Mouse (Mus musculus) forebrain, postnatal 0 days (tissue): ENCODE data around the gene Pam16. TPM values are rescaled to one million over a fixed set of nuclear protein-coding genes. Genes with fewer than 3 reads are reported as not detected.

ENCODE experiments used
- ATAC-seq: fragments of 200-750 bp; cut with Nextera tagmentation; 2 replicates; pipeline ENCODE4 v1.8.0; 2017; ENCODE audit warnings: mild to moderate bottlenecking, moderate library complexity
- DNase-seq: peaks from one replicate; pipeline ENCODE4 v3.0.0-alpha.2; 2015
- H3K27ac ChIP-seq: fragments of 300-500 bp; sonication (generic); 2 replicates; pipeline ENCODE4 v1.5.1; 2014; ENCODE audit warnings: low read depth, mild to moderate bottlenecking, antibody characterized with exemption, low read length, moderate library complexity, mixed read lengths
- H3K27me3 ChIP-seq: fragments of 300-500 bp; sonication (generic); 2 replicates; pipeline ENCODE4 v1.6.1; 2014; ENCODE audit warnings: mild to moderate bottlenecking, low read length, mixed read lengths; ENCODE audit not compliant: insufficient read depth
- H3K36me3 ChIP-seq: fragments of 300-500 bp; sonication (generic); 2 replicates; pipeline ENCODE4 v1.6.1; 2014; ENCODE audit warnings: mild to moderate bottlenecking, moderate library complexity; ENCODE audit not compliant: insufficient read depth
- H3K4me1 ChIP-seq: fragments of 300-500 bp; sonication (generic); 2 replicates; pipeline ENCODE4 v1.6.1; 2014; ENCODE audit warnings: antibody characterized with exemption; ENCODE audit not compliant: insufficient read depth
- H3K4me2 ChIP-seq: fragments of 300-500 bp; sonication (generic); 2 replicates; pipeline ENCODE4 v1.6.1; 2014; ENCODE audit warnings: low read depth, mild to moderate bottlenecking, moderate library complexity
- H3K4me3 ChIP-seq: fragments of 300-500 bp; sonication (generic); 2 replicates; pipeline ENCODE4 v1.5.1; 2014; ENCODE audit warnings: low read depth, low read length, mixed read lengths
- H3K9ac ChIP-seq: fragments of 300-500 bp; sonication (generic); 2 replicates; pipeline ENCODE4 v1.6.1; 2014; ENCODE audit warnings: mild to moderate bottlenecking
- H3K9me3 ChIP-seq: fragments of 300-500 bp; sonication (generic); 2 replicates; pipeline ENCODE4 v1.6.1; 2016; ENCODE audit warnings: low read length
- CTCF ChIP-seq: sonication (generic); IDR thresholded peaks from 2 replicates; pipeline ENCODE4 v1.5.1; 2016; ENCODE audit warnings: antibody characterized with exemption, control low read depth, low read depth
- WGBS: fragments of 180-500 bp; shearing (Covaris S2); extraction: QIAGEN DNeasy Blood & Tissue Kit; methylation state at CpG from one replicate; pipeline ENCODE4 v1.1.7; 2014; 5-methylcytosine and 5-hydroxymethylcytosine counted together
- polyA plus RNA-seq: library from polyadenylated mRNA; unstranded; fragments of >200 nt; fragmentation: Nextera tagmentation; extraction: Ambion mirVana; gene quantifications from 2 replicates; pipeline ENCODE4 v1.2.1, GENCODE M21; 2015
- total RNA-seq: library from RNA; depleted of rRNA; stranded (reverse); fragments of >200 nt; gene quantifications from 2 replicates; pipeline ENCODE4 v1.2.3, GENCODE M21; 2014

The Pam16 gene
- total and polyA plus RNA-seq, 2 experiments from 2014 or later = 54.5 to 138 TPM

DNA sequence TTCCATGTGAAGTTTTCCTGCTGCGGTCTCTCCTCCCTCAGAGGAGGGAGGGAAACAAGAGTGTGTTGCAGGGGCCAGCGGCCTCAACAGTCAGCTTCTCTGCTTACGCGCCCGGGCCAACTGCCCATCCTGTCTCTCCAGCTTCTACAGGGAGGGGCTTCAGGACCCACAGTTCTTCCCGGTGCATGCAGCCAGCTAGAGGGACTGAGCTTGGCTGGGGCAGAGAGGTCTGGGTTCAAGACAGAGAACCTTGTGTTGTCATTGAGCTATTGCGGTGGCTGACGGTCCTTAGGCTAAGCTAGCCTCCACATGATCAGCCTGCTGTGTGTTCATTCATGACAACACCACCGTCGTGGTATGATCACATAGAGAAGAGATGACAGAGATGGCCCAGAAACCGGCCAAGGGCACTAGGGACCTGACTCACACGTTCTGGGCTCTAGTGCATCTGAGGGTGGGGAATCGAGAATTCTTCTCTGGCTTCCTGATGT lies 22.9 kb upstream of the Pam16 start:
- no peak overlapping the region for H3K27ac ChIP-seq
- H3K4me3 ChIP-seq = no peak overlapping the region
- H3K36me3 ChIP-seq = peaks cover 21% of the 10 kb centered on the region
- no peaks in the 10 kb centered on the region for H3K4me1 ChIP-seq
- no peak for DNase-seq
- no peak overlapping the region for H3K9ac ChIP-seq
- H3K4me2 ChIP-seq = no peak overlapping the region
- 70% methylated on average over 13 of the region's 13 CpGs for WGBS
- H3K27me3 ChIP-seq = no peaks in the 10 kb centered on the region
- no peaks in the 10 kb centered on the region for H3K9me3 ChIP-seq
- peak; percentile 23; the same call in 1 of the 2 replicates for ATAC-seq
- no peak for TF ChIP-seq CTCF

DNA sequence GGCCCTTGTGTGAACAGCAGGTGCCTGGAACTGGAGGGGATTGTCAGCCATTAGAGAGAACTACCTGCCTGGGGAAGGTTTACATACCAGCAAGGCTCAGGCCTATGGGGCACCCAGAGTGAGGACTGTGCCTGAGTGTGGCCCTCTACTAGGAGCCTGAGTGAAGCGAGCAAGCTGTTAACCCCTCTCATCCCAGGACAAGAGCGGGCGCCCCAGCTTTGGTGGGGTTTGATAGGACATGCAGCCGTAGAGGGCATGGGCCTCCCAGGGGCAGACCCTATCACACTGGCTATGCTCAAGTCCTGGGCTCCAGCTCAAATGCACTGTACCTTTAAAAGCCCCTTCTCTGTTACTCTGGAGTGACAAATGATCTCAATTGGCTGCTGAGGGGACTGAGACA lies 22.0 kb upstream of the Pam16 start:
- no peak overlapping the region for H3K4me2 ChIP-seq
- H3K36me3 ChIP-seq = peaks cover 13% of the 10 kb centered on the region
- H3K4me1 ChIP-seq = no peaks in the 10 kb centered on the region
- DNase-seq (no peak), ATAC-seq (no peak)
- H3K27ac ChIP-seq = no peak overlapping the region
- H3K9me3 ChIP-seq = no peaks in the 10 kb centered on the region
- H3K4me3 ChIP-seq = no peak overlapping the region
- no peak for TF ChIP-seq CTCF
- 76% methylated on average over 4 of the region's 4 CpGs for WGBS
- H3K9ac ChIP-seq = no peak overlapping the region
- no peaks in the 10 kb centered on the region for H3K27me3 ChIP-seq

DNA sequence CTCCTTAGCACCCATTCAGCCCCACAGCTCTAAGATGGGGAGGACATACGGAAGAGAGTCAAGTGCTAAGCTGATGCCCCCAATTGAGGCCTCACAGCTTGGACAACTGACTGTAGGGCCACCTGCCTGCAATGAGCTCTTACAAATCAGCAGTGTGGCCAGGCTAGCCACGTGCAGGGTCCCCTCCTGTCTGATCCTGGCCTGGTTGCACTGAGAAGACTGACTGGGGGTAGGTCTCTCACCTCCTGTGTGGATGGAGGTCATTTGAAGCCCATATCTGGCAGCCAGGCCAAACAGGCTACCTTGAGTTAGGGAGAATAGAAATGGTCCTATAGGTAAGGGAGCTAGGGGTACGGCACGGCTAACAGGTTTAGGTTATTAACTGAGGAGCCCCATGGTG lies 21.1 kb upstream of the Pam16 start:
- Histone ChIP-seq H3K4me3 (no peak overlapping the region), H3K27ac (no peak overlapping the region), H3K36me3 (peaks cover 8% of the 10 kb centered on the region; the same call in 1 of the 2 replicates), H3K9ac (no peak overlapping the region), H3K27me3 (no peaks in the 10 kb centered on the region), H3K4me1 (no peaks in the 10 kb centered on the region), H3K9me3 (no peaks in the 10 kb centered on the region), H3K4me2 (no peak overlapping the region)
- 76% methylated on average over 4 of the region's 4 CpGs for WGBS
- TF ChIP-seq CTCF = no peak
- DNase-seq (no peak), ATAC-seq (no peak)

DNA sequence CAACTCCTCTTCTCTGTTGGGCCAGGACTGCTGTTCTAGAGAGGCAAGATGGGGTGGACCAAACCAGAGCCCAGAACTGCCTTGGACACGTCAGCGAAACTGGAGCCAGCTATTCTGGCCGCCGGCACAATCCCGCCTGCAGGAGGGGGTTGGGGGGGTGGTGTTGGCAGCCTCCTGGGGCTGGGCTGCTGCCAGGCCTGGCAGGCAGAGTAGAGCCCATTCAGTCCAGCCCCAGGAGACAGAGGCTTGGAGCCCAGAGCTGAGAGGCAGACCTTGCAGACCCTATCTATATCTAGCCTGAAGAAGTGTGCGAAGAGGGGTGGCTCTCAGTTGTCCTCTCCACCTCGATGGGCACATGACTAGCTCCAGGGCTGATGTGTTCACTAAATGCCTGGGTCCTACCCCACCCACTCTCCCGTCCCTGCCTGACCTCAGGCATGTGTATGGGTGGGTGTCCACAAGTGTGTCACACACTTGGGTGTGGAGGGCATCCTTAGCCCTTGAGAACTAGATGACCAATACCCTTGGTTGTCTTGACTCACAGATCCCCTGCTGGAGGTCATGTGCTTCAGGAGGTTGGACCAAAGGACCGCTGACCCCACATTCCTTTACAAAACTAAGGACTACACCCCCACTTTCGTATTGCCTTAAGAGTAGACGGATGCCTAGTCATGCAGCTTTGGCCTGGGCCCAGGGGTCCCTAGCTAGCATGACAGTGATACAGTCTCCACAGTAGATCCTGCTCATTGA lies 19.1 kb upstream of the Pam16 start:
- H3K27me3 ChIP-seq = no peaks in the 10 kb centered on the region
- H3K9me3 ChIP-seq = no peaks in the 10 kb centered on the region
- 0 out of 2 replicates have a peak overlapping the region, but pooled peaks have one; percentile 9 for H3K27ac ChIP-seq
- no peak overlapping the region for H3K9ac ChIP-seq
- peak; percentile 75 for ATAC-seq
- H3K4me1 ChIP-seq = no peaks in the 10 kb centered on the region
- WGBS = 42% methylated on average over 11 of the region's 11 CpGs
- 0 out of 2 replicates have a peak, but pooled peaks cover under 1% of the 10 kb centered on the region for H3K36me3 ChIP-seq
- DNase-seq = peak; percentile 82
- H3K4me3 ChIP-seq = no peak overlapping the region
- TF ChIP-seq CTCF = no peak
- no peak overlapping the region for H3K4me2 ChIP-seq

DNA sequence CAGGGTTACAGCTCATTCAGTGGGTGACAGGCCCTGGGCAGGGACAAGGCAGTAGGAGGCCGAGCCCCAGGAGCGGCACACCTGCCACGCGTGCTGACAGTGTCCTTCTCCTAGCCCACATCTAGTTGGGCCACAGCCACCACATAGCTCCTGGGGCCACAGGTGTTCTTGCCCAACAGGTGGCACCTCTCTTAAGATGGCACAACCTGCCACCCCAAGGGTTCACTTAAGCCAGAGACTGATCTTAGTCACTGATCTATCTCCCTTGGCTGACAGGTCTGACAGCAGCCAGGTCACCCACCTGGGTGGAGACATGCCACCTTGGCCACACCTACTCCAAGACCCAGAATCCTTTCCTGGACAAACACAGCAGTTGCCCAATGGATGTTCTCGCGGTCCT lies 18.1 kb upstream of the Pam16 start:
- ATAC-seq = no peak
- Histone ChIP-seq H3K27me3 (no peaks in the 10 kb centered on the region), H3K4me3 (no peak overlapping the region), H3K36me3 (no peaks in the 10 kb centered on the region), H3K27ac (0 out of 2 replicates have a peak overlapping the region, but pooled peaks have one; percentile 9), H3K4me2 (no peak overlapping the region), H3K9ac (no peak overlapping the region), H3K4me1 (no peaks in the 10 kb centered on the region), H3K9me3 (no peaks in the 10 kb centered on the region)
- no peak for TF ChIP-seq CTCF
- DNase-seq = no peak
- WGBS = 75% methylated on average over 6 of the region's 6 CpGs

DNA sequence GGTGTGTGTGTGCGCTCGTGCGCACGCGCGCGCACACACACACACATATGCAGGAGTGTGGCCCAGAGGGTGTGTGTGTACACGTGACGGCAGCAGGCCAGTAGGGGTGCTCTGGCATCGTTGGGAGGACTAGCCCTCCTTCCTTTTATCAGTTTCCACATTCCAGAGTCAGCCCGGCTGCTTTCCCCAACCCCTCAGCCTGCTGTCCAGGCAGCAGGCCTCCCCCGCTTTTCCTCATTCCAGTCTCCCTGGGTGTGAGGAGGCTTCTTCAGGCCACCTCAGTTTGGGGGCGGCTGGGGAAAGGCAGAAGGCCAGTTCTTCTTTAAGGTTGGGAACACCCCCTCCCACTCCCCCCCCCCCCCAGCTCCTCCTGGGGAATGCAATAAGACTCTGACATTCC lies 17.4 kb upstream of the Pam16 start:
- Histone ChIP-seq H3K36me3 (no peaks in the 10 kb centered on the region; the same call in 1 of the 2 replicates), H3K9me3 (no peaks in the 10 kb centered on the region), H3K27me3 (no peaks in the 10 kb centered on the region), H3K4me2 (no peak overlapping the region), H3K9ac (no peak overlapping the region), H3K27ac (no peak overlapping the region), H3K4me3 (no peak overlapping the region), H3K4me1 (no peaks in the 10 kb centered on the region)
- 0 out of 2 replicates have a peak, but pooled peaks have one; percentile 9 for TF ChIP-seq CTCF
- no peak for DNase-seq
- ATAC-seq = no peak
- 36% methylated on average over 13 of the region's 13 CpGs for WGBS

DNA sequence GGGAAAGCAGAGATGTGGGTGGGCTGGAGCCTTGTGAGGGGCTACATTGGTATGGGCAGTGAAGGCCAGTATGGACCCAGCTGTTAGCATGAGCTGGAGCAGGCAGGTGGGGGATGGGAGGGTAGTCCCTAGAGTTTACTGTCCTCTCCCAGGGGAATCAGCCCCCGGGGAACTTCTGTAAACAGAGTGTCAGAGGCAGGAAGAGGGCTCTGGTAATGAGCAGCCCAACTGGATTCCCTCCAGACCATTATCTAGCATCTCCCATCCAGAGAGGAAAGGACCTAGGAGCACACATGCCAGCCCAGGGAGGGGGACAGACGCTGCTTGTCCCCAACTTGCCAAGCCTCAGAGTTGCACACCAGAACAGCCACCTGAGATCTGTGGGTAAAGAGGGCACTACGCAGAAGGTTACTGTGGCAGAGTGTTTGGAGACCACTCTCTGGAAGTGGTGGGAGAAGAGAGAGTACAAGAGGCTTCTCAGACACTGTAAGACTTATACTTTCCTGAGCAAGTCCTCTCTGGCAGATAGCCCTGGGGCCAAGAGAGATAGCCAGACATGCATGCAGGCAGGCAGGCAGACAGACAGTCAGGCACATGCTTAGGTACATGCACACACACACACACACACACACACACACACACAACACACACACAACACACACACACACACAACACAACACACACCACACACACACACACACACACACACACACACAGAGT lies 16.5 kb upstream of the Pam16 start:
- H3K9ac ChIP-seq = no peak overlapping the region

More for the DNA sequence above, 16.5 kb upstream of the Pam16 start:
- Histone ChIP-seq H3K4me2 (peak overlapping the region; percentile 55; the same call in 1 of the 2 replicates), H3K27me3 (no peaks in the 10 kb centered on the region), H3K4me3 (no peak overlapping the region), H3K27ac (no peak overlapping the region), H3K36me3 (no peaks in the 10 kb centered on the region; the same call in none of the 2 replicates), H3K9me3 (no peaks in the 10 kb centered on the region), H3K4me1 (no peaks in the 10 kb centered on the region)
- 58% methylated on average over 3 of the region's 3 CpGs for WGBS
- no peak for ATAC-seq
- no peak for TF ChIP-seq CTCF
- no peak for DNase-seq
